Mouse (Mus musculus): Measurements from ENCODE around the gene Spata19.

The Spata19 gene

GRCm38 (mm10) chr9:27396500-27396899 lies at the start of gene Spata19:
Gene Spata19, plus strand, starts transcription at chr9:27396800.
- no peak for DNase-seq (ENCODE audit: low spot score)

- DNase-seq (ENCODE audit: low spot score) = no peak
Measured at GRCm38 (mm10) chr9:27353082-27353481, 43.5 kb upstream of the Spata19 start.

- DNase-seq (ENCODE audit: low spot score) = no peak
Measured at GRCm38 (mm10) chr9:27357893-27358292, 38.7 kb upstream of the Spata19 start.

- no peak for DNase-seq (ENCODE audit: low spot score)
Measured at GRCm38 (mm10) chr9:27367231-27367630, 29.4 kb upstream of the Spata19 start.

GRCm38 (mm10) chr9:27369108-27369507 lies 27.5 kb upstream of the Spata19 start:
- DNase-seq (ENCODE audit: low spot score) = no peak

- no peak for DNase-seq (ENCODE audit: low spot score)
Measured at GRCm38 (mm10) chr9:27375746-27376145, 20.9 kb upstream of the Spata19 start.

- DNase-seq (ENCODE audit: low spot score) = no peak
Measured at GRCm38 (mm10) chr9:27386951-27387350, 9.6 kb upstream of the Spata19 start.

GRCm38 (mm10) chr9:27401169-27401568 lies 4.6 kb downstream of the Spata19 start:
- no peak for DNase-seq (ENCODE audit: low spot score)

GRCm38 (mm10) chr9:27409733-27410132 lies 13.1 kb downstream of the Spata19 start:
- no peak for DNase-seq (ENCODE audit: low spot score)

- DNase-seq (ENCODE audit: low spot score) = peak; percentile 65
Measured at GRCm38 (mm10) chr9:27414058-27414460, 17.5 kb downstream of the Spata19 start.

GRCm38 (mm10) chr9:27424511-27424910 lies 27.9 kb downstream of the Spata19 start:
- no peak for DNase-seq (ENCODE audit: low spot score)

- no peak for DNase-seq (ENCODE audit: low spot score)
Measured at GRCm38 (mm10) chr9:27428552-27428951, 32.0 kb downstream of the Spata19 start.

GRCm38 (mm10) chr9:27433301-27433700 lies 36.7 kb downstream of the Spata19 start:
- DNase-seq (ENCODE audit: low spot score) = no peak

- no peak for DNase-seq (ENCODE audit: low spot score)
Measured at GRCm38 (mm10) chr9:27435936-27436335, 39.3 kb downstream of the Spata19 start.

- DNase-seq (ENCODE audit: low spot score) = no peak
Measured at GRCm38 (mm10) chr9:27437391-27438061, 40.9 kb downstream of the Spata19 start.

GRCm38 (mm10) chr9:27449780-27450422 lies 53.3 kb downstream of the Spata19 start:
- no peak for DNase-seq (ENCODE audit: low spot score)
